17 mouse cellular contexts compared by ENCODE assay signal in genomic region chr10:20234466-20234865, GRCm38 (mm10).
DNase-seq lines count a peak whose midpoint lies in the region; ATAC-seq and TF ChIP-seq lines count a peak whose summit lies in the region.
"Had no signal": no experiment of that assay in that cellular context is flagged by ENCODE, and none has a peak within 500 bp of the region (broad histone marks: within the 10 kb centered on the region; RNA-seq: fewer than 3 reads in every experiment).

No protein-coding gene starts in this region.

- H3K9ac ChIP-seq in embryonic facial prominence, embryonic 11.5 days (replicated peaks; ENCODE audit: low read length), result no peak overlapping the region
- H3K9ac ChIP-seq: embryonic facial prominence, embryonic 13.5 days; heart, embryonic 15.5 days; liver, embryonic 15.5 days had no signal

- WGBS in cerebellum, adult 2 months, result 46% methylated on average over 4 of the region's 4 CpGs
- 42% methylated on average over 4 of the region's 4 CpGs for WGBS in embryonic facial prominence, embryonic 11.5 days

- H3K27ac ChIP-seq in cerebellum, adult 2 months (ENCODE audit: insufficient read depth, low read length), result no peak overlapping the region
- H3K27ac ChIP-seq in embryonic facial prominence, embryonic 11.5 days (replicated peaks; ENCODE audit: low read depth, low read length), result no peak overlapping the region
- H3K27ac ChIP-seq: embryonic facial prominence, embryonic 13.5 days; forebrain, embryonic 10.5 days; heart, embryonic 15.5 days; hindbrain, postnatal 0 days; layer of hippocampus, adult 2 months; liver, embryonic 15.5 days had no signal

- H3K9me3 ChIP-seq in megakaryocyte, embryonic 14.5 days, result no peaks in the 10 kb centered on the region
- H3K9me3 ChIP-seq in embryonic facial prominence, embryonic 11.5 days (replicated peaks; ENCODE audit: control insufficient read depth, low read length), result no peaks in the 10 kb centered on the region
- H3K9me3 ChIP-seq: embryonic facial prominence, embryonic 13.5 days; forebrain, embryonic 10.5 days; G1E; heart, embryonic 15.5 days; liver, embryonic 15.5 days had no signal

- no peak overlapping the region for H3K4me3 ChIP-seq in cerebellum, adult 2 months (replicated peaks; ENCODE audit: insufficient read depth, low read depth, low read length)
- H3K4me3 ChIP-seq in megakaryocyte, embryonic 14.5 days (replicated peaks), result peak overlapping the region; percentile 50
- no peak overlapping the region for H3K4me3 ChIP-seq in embryonic facial prominence, embryonic 11.5 days (ENCODE audit: low read depth, low read length)
- H3K4me3 ChIP-seq: embryonic facial prominence, embryonic 13.5 days; forebrain, embryonic 10.5 days; heart, embryonic 15.5 days; layer of hippocampus, adult 2 months; liver, embryonic 15.5 days had no signal

- H3K27me3 ChIP-seq in cerebellum, adult 2 months (ENCODE audit: control insufficient read depth, insufficient read depth, low read length), result no peaks in the 10 kb centered on the region
- H3K27me3 ChIP-seq in megakaryocyte, embryonic 14.5 days (replicated peaks), result no peaks in the 10 kb centered on the region
- no peaks in the 10 kb centered on the region for H3K27me3 ChIP-seq in embryonic facial prominence, embryonic 11.5 days (ENCODE audit: control insufficient read depth, insufficient read depth, low read length)
- H3K27me3 ChIP-seq: embryonic facial prominence, embryonic 13.5 days; heart, embryonic 15.5 days; liver, embryonic 15.5 days had no signal

- no peak for TF ChIP-seq POLR2A in cerebellum, adult 2 months (IDR thresholded peaks at IDR 0.05; ENCODE audit: borderline replicate concordance, insufficient read depth, low read length)

- TF ChIP-seq CTCF in cerebellum, adult 2 months (IDR thresholded peaks at IDR 0.05; ENCODE audit: borderline replicate concordance, insufficient read depth, low read depth, low read length), result no peak

- no peak overlapping the region for H3K4me2 ChIP-seq in embryonic facial prominence, embryonic 11.5 days (ENCODE audit: low read depth, low read length)
- H3K4me2 ChIP-seq: embryonic facial prominence, embryonic 13.5 days; heart, embryonic 15.5 days; liver, embryonic 15.5 days had no signal

- intact Hi-C loops in heart, postnatal 36 days (cut with DNase I), result no loop called here

- H3K4me1 ChIP-seq in cerebellum, adult 2 months (ENCODE audit: control insufficient read depth, insufficient read depth, low read length), result peaks cover 4% of the 10 kb centered on the region
- peaks cover 80% of the 10 kb centered on the region for H3K4me1 ChIP-seq in megakaryocyte, embryonic 14.5 days
- no peaks in the 10 kb centered on the region for H3K4me1 ChIP-seq in embryonic facial prominence, embryonic 11.5 days (ENCODE audit: control insufficient read depth, insufficient read depth, low read length)

- peaks cover 50% of the 10 kb centered on the region for H3K36me3 ChIP-seq in megakaryocyte, embryonic 14.5 days (replicated peaks; ENCODE audit: low read length)
- H3K36me3 ChIP-seq in embryonic facial prominence, embryonic 11.5 days (replicated peaks; ENCODE audit: control insufficient read depth, insufficient read depth, low read depth, low read length), result no peaks in the 10 kb centered on the region
- H3K36me3 ChIP-seq: embryonic facial prominence, embryonic 13.5 days; heart, embryonic 15.5 days had no signal

- peak; percentile 27 to 54 for DNase-seq in cerebellum, adult 2 months
- peak; percentile 9 for DNase-seq in embryonic facial prominence, embryonic 11.5 days (ENCODE audit: low spot score)
- no peak for DNase-seq in urinary bladder, postnatal 10 days (ENCODE audit: low spot score)
- DNase-seq in gastrocnemius, adult 8-10 months (ENCODE audit: low spot score in 2 of 2), result no peak
- DNase-seq in heart, postnatal 36 days, result no peak
- DNase-seq: heart, adult 11 months; lung, postnatal 36 days had no signal

- ATAC-seq in cerebellum, adult (ENCODE audit: insufficient number of reproducible peaks, low FRiP score, low TSS enrichment), result no peak
- no peak for ATAC-seq in megakaryocyte, adult 5-6 weeks (ENCODE audit: poor library complexity, severe bottlenecking)
- ATAC-seq in embryonic facial prominence, embryonic 11.5 days (replicated peaks; ENCODE audit: insufficient number of reproducible peaks, low FRiP score, low TSS enrichment, low read depth), result no peak
- ATAC-seq: hindbrain, postnatal 0 days had no signal

Comparison
In these comparisons a context has a peak if more than half of its experiments do, and no peak if none do; other contexts are left out.
1. DNase-seq: peak in cerebellum, adult 2 months (2 of 2) and embryonic facial prominence, embryonic 11.5 days (single experiment); none in urinary bladder, postnatal 10 days (single experiment), gastrocnemius, adult 8-10 months (0 of 2) and heart, postnatal 36 days (0 of 2).